Mouse (Mus musculus): ENCODE results near the gene Spred2. TPM values are rescaled to one million over a fixed set of nuclear protein-coding genes. Genes with fewer than 3 reads are reported as not detected.

Spred2 gene
- polyA plus RNA-seq, 1 experiment from 2014 or later, result 6.0 TPM

DNA sequence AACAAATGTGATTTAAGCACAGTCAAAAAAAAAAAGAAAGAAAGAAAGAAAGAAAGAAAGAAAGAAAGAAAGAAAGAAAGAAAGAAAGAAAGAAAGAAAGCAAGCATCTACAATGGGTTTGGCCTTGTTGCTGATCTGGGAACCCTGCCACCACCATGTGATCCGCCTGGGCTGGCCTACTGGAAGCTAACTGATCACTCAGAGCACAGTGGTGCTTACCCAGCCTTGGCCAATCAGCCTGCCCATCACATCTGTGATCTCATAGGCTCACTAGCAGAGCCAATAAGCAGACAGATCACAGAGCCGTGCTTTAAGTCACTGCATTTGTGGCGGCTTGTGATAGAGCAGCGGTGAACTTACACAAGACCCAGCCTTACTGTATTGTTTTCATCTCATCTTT lies 10.4 kb upstream of the Spred2 start:
- Histone ChIP-seq H3K4me3 (no peak overlapping the region), H3K9me3 (no peaks in the 10 kb centered on the region), H3K9ac (no peak overlapping the region), H3K27me3 (0 out of 2 replicates have a peak, but pooled peaks cover 7% of the 10 kb centered on the region), H3K4me2 (no peak overlapping the region), H3K27ac (no peak overlapping the region), H3K4me1 (replicated peaks) (peaks cover 11% of the 10 kb centered on the region), H3K36me3 (no peaks in the 10 kb centered on the region)
- no peak for ATAC-seq (ENCODE audit: low FRiP score)
- 93% methylated on average over 4 of the region's 4 CpGs for WGBS

DNA sequence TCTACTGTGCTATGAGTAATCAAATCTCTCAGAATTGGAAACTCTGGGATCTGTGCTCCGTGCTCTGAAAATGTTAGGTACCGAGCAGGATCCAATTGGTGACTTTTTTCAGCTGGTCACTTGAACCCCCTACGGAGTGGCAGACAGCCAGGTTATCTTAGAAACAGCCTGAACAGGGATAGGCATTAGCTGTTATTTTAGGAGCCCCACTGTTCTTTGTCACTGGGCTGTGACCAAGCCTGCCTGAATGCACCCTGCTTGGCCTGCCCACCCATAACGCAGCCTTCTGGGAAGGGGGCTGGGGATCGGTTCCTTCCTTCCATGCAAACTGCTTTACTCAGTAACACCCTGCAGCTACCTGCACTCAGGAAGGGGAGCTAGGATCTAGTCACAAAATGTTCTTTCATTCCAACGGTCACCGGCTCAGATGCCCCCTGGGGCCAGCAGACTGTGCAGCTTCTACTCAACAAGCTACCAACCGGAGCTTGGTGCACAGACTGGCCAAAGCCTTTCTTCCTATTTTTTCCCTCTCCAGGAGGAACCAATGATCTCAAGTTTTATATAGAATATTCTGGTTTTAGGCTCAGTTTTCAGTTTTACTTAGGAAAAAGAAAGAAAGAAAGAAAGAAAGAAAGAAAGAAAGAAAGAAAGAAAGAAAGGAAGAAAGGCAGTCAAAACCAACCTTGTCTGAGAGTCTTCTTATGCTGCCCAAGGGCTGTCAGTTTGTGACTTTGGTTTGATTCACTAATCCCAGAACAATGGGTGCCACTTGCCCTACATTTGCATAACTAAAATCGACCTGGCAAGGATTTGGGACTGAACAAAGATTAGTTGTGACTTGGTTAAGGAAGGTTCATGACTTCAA lies 6.6 kb upstream of the Spred2 start:
- 21% methylated on average over 9 of the region's 9 CpGs for WGBS
- Histone ChIP-seq H3K4me1 (replicated peaks) (peaks cover 23% of the 10 kb centered on the region), H3K27me3 (0 out of 2 replicates have a peak, but pooled peaks cover 7% of the 10 kb centered on the region), H3K4me2 (no peak overlapping the region), H3K4me3 (no peak overlapping the region), H3K27ac (no peak overlapping the region), H3K9ac (no peak overlapping the region), H3K36me3 (no peaks in the 10 kb centered on the region), H3K9me3 (no peaks in the 10 kb centered on the region)
- ATAC-seq (ENCODE audit: low FRiP score), result no peak

DNA sequence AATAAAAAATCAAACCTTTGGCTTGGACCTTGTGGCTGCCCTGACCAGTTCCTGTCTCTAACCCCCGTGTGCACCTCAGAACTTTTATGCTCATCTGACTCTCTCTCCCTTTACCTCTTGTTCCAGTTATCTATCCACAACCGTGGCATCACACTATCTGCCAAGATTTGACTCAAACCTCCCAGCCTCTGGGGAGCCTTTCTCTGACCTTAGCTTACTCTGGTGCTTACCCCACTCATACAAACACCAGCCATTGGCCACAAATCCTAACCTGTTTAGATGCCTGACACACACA lies 6.0 kb upstream of the Spred2 start:
- H3K9ac ChIP-seq, result no peak overlapping the region
- 0 out of 2 replicates have a peak, but pooled peaks cover 7% of the 10 kb centered on the region for H3K27me3 ChIP-seq
- no peak overlapping the region for H3K4me3 ChIP-seq
- H3K27ac ChIP-seq, result no peak overlapping the region
- no peaks in the 10 kb centered on the region for H3K36me3 ChIP-seq
- ATAC-seq (ENCODE audit: low FRiP score), result no peak
- H3K4me1 ChIP-seq (replicated peaks), result peaks cover 23% of the 10 kb centered on the region
- 17% methylated on average over 2 of the region's 2 CpGs for WGBS
- no peak overlapping the region for H3K4me2 ChIP-seq
- no peaks in the 10 kb centered on the region for H3K9me3 ChIP-seq

- Histone ChIP-seq H3K27ac (peak overlapping the region; percentile 90), H3K4me1 (replicated peaks) (peaks cover 23% of the 10 kb centered on the region), H3K27me3 (0 out of 2 replicates have a peak, but pooled peaks cover 7% of the 10 kb centered on the region), H3K4me3 (peak overlapping the region; percentile 61), H3K9me3 (no peaks in the 10 kb centered on the region), H3K9ac (peak overlapping the region; percentile 81), H3K36me3 (no peaks in the 10 kb centered on the region), H3K4me2 (peak overlapping the region; percentile 73)
- WGBS, result 4% methylated on average over 6 of the region's 6 CpGs
- ATAC-seq (ENCODE audit: low FRiP score), result peak; percentile 1; the same call in 1 of the 2 replicates
Observed at GRCm38 (mm10) chr11:19919460-19919784, 4.8 kb upstream of the Spred2 start.

GRCm38 (mm10) chr11:19919785-19920671 lies 4.1 kb upstream of the Spred2 start:
- Histone ChIP-seq H3K4me2 (peak overlapping the region; percentile 73), H3K4me1 (replicated peaks) (peaks cover 23% of the 10 kb centered on the region), H3K27ac (peak overlapping the region; percentile 90), H3K4me3 (peak overlapping the region; percentile 61), H3K27me3 (0 out of 2 replicates have a peak, but pooled peaks cover 7% of the 10 kb centered on the region), H3K9ac (peak overlapping the region; percentile 81), H3K36me3 (no peaks in the 10 kb centered on the region), H3K9me3 (no peaks in the 10 kb centered on the region)
- ATAC-seq (ENCODE audit: low FRiP score), result peak; percentile 78
- WGBS, result under 1% methylated on average over 70 of the region's 70 CpGs

DNA sequence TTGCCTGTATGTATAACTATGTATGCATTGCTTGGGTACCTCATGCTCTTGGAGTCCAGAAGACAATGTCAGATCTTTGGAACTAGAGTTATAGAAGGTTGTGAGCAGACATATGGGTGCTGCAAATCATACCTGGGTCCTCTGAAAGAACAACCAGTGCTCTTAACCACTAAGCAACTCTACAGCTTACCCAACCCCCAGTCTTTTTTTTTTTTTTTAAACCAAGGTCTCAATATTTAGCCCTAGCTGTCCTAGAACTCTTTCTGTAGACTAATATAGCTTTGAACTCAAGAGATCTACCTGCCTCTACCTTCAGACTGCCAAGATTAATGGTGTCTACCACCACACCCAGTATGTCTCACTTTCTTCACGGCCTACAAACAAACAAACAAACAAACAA lies 2.5 kb upstream of the Spred2 start:
- no peak overlapping the region for H3K27ac ChIP-seq
- 0 out of 2 replicates have a peak, but pooled peaks cover 6% of the 10 kb centered on the region for H3K27me3 ChIP-seq
- no peak for ATAC-seq (ENCODE audit: low FRiP score)
- WGBS, result 90% methylated on average over 1 of the region's 1 CpGs
- H3K36me3 ChIP-seq, result no peaks in the 10 kb centered on the region
- no peak overlapping the region for H3K4me2 ChIP-seq
- H3K4me1 ChIP-seq (replicated peaks), result peaks cover 31% of the 10 kb centered on the region
- no peak overlapping the region for H3K4me3 ChIP-seq
- no peaks in the 10 kb centered on the region for H3K9me3 ChIP-seq
- H3K9ac ChIP-seq, result no peak overlapping the region

DNA sequence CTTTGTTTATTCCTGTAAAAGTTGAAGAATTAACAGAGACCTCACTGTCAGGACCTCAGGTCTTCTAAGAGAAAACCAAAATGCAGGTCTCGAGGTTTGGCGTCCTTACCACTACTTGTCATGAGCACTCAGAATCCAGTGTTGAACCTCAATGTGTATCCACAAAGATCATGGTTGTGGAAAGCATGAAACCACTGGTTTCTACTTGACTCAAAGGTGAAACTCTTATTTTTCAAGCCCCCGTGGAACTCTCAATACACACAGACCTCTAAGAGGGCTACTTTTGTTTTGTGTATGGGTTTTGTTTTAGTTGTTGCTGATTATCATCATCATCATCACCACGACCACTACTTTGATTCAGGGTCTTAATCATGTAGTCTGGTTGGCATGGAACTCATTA lies 2.0 kb upstream of the Spred2 start:
- Histone ChIP-seq H3K9ac (no peak overlapping the region), H3K9me3 (no peaks in the 10 kb centered on the region), H3K4me1 (replicated peaks) (peaks cover 35% of the 10 kb centered on the region), H3K36me3 (no peaks in the 10 kb centered on the region), H3K27ac (no peak overlapping the region), H3K4me3 (no peak overlapping the region), H3K27me3 (0 out of 2 replicates have a peak, but pooled peaks cover 3% of the 10 kb centered on the region), H3K4me2 (no peak overlapping the region)
- WGBS, result 94% methylated on average over 4 of the region's 4 CpGs
- no peak for ATAC-seq (ENCODE audit: low FRiP score)

DNA sequence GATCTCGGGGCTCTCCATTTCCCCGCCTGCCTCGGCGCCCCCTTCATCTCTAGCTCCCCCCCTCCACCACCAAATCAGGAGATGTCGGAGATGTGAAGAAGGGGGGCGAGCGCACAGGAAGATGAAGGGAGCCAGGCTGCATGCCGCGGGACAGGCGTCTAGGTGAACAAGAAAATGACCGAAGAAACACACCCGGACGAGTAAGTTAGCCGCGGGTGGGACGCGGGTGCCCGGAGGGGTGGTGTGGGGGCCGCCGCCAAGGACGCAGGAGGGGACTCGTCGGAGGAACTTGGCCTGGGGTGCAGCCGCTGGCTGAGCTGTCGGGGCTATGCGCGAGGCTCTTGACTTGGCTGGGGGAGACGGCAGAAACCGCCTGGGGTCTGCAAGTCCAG lies 578 bp downstream of the Spred2 start:
- no peaks in the 10 kb centered on the region for H3K27me3 ChIP-seq
- H3K4me3 ChIP-seq, result peak overlapping the region; percentile 93
- H3K4me2 ChIP-seq, result peak overlapping the region; percentile 65
- H3K9me3 ChIP-seq, result no peaks in the 10 kb centered on the region
- H3K27ac ChIP-seq, result peak overlapping the region; percentile 97
- under 1% methylated on average over 29 of the region's 29 CpGs for WGBS
- H3K4me1 ChIP-seq (replicated peaks), result peaks cover 26% of the 10 kb centered on the region
- no peaks in the 10 kb centered on the region for H3K36me3 ChIP-seq
- peak overlapping the region; percentile 94 for H3K9ac ChIP-seq
- peak; percentile 31 for ATAC-seq (ENCODE audit: low FRiP score)

DNA sequence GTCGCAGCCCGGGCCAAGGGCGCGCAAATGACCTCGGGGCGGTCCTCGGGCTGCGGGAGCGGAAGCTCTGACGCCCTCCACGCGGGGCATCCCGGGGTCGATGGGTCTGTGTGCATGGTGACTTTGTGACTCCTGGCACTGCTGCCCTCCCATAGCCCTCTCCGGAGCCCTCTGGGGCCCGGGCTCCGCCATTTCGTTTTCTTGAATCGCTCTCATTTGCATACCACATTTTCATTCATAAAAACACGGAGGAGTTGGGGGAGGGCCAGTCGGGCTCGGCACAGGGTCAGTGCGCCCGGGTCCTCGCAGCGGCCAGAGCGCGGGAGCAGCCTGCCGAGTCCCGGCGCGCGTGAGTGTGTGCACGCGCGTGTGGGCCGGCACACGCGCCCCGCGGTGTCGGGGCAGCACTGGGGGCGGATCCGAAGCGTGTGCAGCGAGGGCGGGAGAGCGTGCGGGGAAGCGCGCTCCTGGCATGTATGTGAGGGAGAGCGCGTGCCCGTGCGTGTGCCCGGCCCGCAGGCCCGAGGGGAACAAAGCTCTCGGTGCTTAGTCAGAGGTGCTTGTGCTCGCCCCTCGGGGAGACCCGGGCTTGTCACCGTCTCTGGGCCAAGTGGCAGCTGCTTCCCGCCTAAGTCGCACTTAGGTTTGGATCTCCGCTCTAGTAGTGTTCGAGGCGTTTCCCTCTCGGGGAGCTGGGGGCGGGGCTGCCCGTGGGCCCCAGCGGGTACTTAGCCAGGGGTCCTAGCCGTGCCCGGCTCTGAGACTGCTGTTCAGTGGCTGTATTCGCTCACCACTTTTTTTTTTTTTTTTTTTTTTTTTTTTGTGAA lies 1.2 kb downstream of the Spred2 start:
- H3K36me3 ChIP-seq, result no peaks in the 10 kb centered on the region
- H3K27ac ChIP-seq, result peak overlapping the region; percentile 97
- ATAC-seq (ENCODE audit: low FRiP score), result peak; percentile 75
- under 1% methylated on average over 66 of the region's 75 CpGs for WGBS
- peak overlapping the region; percentile 94 for H3K9ac ChIP-seq
- no peaks in the 10 kb centered on the region for H3K27me3 ChIP-seq
- peaks cover 31% of the 10 kb centered on the region for H3K4me1 ChIP-seq (replicated peaks)
- no peaks in the 10 kb centered on the region for H3K9me3 ChIP-seq
- peak overlapping the region; percentile 93 for H3K4me3 ChIP-seq
- H3K4me2 ChIP-seq, result peak overlapping the region; percentile 65

- Histone ChIP-seq H3K36me3 (no peaks in the 10 kb centered on the region), H3K9ac (peak overlapping the region; percentile 94), H3K4me1 (replicated peaks) (peaks cover 28% of the 10 kb centered on the region), H3K27ac (peak overlapping the region; percentile 97), H3K27me3 (no peaks in the 10 kb centered on the region), H3K4me3 (peak overlapping the region; percentile 93), H3K4me2 (peak overlapping the region; percentile 65), H3K9me3 (no peaks in the 10 kb centered on the region)
- WGBS, result 3% methylated on average over 15 of the region's 15 CpGs
- peak; percentile 65 for ATAC-seq (ENCODE audit: low FRiP score)
Observed at GRCm38 (mm10) chr11:19925976-19926842, 2.0 kb downstream of the Spred2 start.

GRCm38 (mm10) chr11:19926843-19927120 lies 2.6 kb downstream of the Spred2 start:
- H3K4me1 ChIP-seq (replicated peaks), result peaks cover 28% of the 10 kb centered on the region
- peak overlapping the region; percentile 65 for H3K4me2 ChIP-seq
- H3K36me3 ChIP-seq, result no peaks in the 10 kb centered on the region
- H3K4me3 ChIP-seq, result peak overlapping the region; percentile 93; the same call in 1 of the 2 replicates
- ATAC-seq (ENCODE audit: low FRiP score), result no peak
- H3K9ac ChIP-seq, result peak overlapping the region; percentile 94; the same call in 1 of the 2 replicates
- no peaks in the 10 kb centered on the region for H3K9me3 ChIP-seq
- WGBS, result 72% methylated on average over 2 of the region's 2 CpGs
- H3K27me3 ChIP-seq, result no peaks in the 10 kb centered on the region
- peak overlapping the region; percentile 97; the same call in 1 of the 2 replicates for H3K27ac ChIP-seq

All from hindbrain, embryonic 13.5 days (tissue).